Mouse (Mus musculus) left cerebral cortex, adult 9 months (tissue): ENCODE data around the gene 3110082J24Rik.

Source experiments
- DNase-seq, 2 experiments: peaks; one replicate each; pipeline ENCODE4 v3.0.0; 2022; ENCODE audit warnings: low spot score in 2 of 2

3110082J24Rik gene

DNA sequence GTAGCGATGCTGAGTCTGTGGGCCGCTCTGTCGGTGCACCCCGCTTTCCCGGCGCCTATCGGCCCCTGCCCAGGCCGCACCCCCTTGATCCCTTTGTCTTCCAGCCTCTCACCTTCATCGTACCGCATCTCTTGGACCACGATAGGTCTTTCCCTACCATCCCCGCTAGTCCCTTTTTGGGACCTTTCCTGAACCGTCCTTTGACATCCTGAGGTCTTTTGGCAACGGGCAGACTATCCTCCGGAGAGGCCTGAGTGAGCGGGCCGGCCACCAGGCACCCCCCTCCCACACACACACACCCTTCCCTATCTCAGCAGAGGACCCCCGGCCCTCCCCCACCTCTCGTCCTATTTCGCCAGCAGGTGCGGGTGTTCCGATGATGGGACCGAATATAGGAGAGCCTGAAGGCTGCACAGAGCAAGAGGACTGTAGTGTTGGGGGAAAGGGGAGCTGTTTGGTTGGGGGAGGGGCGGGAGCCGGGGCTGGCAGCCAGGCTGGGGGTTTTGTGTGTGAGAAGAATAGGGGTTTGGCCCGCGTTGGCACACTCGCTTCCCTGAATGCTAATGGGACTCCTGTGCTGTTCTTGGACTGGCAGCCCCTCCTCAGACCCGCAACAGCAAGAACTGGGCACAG lies at the start of gene 3110082J24Rik:
3110082J24Rik (minus strand) TSS at position 419 of the 633 bp plus-strand sequence.
- DNase-seq, result peak in 1 of 2 experiments; percentile 21

DNA sequence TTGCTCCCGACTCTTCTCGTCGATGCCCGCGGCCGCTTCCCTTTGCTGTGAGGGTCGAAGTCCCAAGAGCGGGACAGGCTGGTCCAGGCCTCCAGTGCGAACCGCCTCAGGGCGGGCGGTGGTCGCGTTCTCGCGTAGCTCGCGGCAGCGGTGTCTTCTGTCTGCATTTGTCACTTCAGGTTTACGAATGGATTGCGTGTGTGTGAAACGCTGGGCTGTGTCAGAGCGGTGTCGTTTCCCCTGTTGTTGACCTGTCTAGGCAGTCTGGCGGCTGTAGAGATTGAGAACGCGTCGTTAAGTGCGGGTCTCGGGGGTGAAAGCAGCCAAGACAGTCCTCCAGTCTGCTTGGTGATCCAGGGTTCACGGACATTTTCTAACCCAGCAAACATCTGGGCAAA lies 49.5 kb upstream of the 3110082J24Rik start:
- no peak for DNase-seq

- peak; percentile 76 to 92 for DNase-seq
These were observed 48.8 kb upstream of the 3110082J24Rik start, which contains the start of the genes Hadha and Hadhb for GRCm38 (mm10) chr5:30154474-30155394. TSS of gene Hadha (minus strand) at chr5:30155162. TSS of gene Hadhb (plus strand) at chr5:30155248.

GRCm38 (mm10) chr5:30154013-30154412 lies 48.1 kb upstream of the 3110082J24Rik start:
- no peak for DNase-seq

DNA sequence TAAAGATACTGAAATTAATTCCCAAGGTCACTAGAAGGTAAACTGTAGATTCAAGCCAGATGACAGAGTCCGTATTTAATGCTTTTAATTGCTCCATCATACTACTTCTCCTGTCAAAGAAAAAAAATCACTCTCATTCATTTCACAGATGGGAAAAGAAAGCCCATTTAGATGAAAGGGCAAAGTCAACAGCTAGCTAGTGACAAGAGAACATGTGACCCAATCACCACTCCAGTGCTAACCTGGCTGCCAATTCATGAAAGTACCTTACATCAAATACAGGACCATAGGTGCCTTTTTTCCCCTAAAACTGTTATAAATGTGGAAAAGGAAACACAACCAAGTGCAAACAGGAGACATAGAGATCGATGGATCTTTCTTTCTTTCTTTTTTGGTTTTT lies 47.3 kb upstream of the 3110082J24Rik start:
- DNase-seq, result no peak

DNA sequence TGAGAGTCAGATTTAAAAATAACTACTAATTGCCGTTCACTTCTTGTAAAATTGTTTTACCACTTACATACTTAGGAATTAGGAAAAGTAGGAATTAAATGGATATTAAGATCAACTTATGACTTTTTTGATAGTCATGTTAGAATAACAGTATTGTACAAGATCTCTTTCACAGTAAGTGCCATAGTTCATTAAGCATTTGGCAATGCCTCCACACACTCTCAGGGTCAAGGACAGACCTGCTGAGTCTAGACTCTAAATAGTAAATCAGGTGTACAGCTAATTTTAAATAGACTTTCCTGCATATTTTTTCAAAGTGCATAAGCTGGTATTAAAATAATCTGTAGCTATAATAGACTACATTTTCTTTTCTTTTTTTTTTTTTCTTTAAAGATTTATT lies 46.5 kb upstream of the 3110082J24Rik start:
- DNase-seq, result no peak

DNA sequence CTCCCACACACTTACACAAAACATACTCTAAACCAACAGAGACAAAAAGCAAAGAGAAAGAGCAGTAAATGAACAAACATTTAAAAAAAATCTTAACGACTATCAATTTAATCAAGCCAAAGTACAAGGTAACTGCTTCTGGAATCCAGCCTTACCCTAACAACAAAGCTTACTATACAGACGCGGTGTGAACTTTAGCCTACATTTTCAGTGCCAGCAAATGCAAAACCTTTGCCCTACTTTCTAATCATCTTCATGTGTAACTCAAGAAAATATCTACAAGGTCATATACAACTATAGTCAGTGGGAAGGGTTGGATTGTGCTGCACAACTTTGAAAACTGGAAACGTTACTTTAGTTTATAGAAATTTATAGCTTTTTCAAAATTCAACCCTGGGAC lies 46.1 kb upstream of the 3110082J24Rik start:
- no peak for DNase-seq

GRCm38 (mm10) chr5:30148133-30148920 lies 42.4 kb upstream of the 3110082J24Rik start:
- no peak for DNase-seq

DNA sequence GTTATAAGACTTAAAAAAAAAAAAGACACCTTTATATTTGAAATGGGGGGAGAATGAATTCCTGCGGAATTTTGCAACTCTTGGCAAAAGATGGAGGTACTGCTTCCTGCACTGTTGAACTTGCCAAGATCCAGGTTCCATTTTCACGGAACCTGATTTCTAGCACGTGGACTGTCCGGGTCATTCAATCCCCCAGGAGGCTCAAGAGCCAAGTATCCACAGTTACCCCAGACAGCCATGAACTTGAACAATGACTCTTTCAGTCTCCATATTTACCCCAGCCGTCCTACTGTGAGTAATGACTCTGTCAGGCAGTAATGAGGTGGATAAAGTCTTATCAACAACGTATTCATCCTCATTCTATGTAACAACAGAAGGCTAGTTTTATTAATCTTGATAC lies 40.6 kb upstream of the 3110082J24Rik start:
- no peak for DNase-seq

DNA sequence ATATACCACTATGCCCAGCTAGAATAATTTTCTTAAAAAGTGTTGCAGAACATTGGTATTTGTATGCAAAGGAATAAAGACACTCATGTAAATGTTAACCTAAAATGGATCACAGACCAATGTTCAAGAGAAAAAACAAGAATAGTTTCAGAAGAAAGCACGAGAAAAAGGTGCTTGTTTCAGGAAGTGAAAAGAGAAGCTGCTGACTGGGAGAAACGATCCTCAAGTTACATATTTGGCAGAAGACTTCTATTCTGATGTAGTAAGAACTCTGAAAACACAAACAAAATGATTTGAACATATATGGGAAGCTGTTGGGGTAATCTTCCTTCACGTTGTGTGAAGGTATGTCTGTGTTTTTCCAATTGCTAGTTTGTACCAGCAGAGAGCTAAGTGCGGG lies 32.3 kb upstream of the 3110082J24Rik start:
- no peak for DNase-seq

GRCm38 (mm10) chr5:30137271-30137670 lies 31.4 kb upstream of the 3110082J24Rik start:
- no peak for DNase-seq

DNA sequence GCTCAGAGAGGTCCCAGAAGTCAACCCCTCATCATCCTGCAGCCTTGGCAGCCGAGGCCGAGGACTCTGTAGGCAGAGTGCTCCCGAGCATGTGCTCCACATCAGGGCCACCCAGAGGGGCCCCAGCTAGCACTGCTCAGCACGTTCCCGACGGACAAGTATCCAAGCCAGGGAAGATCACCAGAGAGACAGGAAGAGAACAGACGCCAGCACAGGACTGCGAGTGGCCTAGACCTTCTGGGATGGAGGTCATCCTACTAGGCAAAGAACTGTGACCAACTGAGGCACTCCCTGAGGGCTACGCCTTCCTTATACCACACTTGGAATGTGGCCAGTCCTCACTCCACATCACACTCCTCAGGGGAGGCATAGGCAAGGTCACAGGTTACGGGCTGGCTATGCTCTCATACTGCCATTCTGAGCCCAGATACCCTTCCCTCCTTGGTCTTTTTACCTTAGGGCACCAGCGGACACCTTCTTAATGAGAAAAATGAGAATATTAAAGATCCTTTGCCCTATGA lies 29.9 kb upstream of the 3110082J24Rik start:
- DNase-seq, result no peak

DNA sequence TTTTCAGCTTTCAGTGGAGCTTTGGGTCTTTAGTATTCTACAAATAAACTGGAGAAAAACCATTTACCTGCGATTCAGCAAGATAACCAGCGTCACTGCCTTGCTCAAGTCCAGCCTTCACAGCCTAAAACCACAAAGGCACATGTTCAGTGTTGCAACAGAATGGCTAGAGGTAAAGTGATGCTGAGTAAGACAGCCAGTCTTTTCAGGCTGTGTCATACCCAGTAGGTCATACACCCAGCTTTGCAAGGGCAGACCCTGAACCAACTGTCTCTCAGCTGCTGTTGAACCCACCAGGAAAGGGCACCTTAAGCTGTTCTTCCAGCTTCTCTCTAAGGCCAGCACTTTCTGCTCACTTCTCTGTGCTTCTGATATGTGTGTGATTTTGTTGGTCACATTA lies 26.3 kb upstream of the 3110082J24Rik start:
- no peak for DNase-seq

GRCm38 (mm10) chr5:30131246-30131645 lies 25.4 kb upstream of the 3110082J24Rik start:
- DNase-seq, result no peak

GRCm38 (mm10) chr5:30128680-30129079 lies 22.8 kb upstream of the 3110082J24Rik start:
- DNase-seq, result no peak

GRCm38 (mm10) chr5:30127921-30128597 lies 22.2 kb upstream of the 3110082J24Rik start:
- DNase-seq, result no peak

- DNase-seq, result no peak
These were observed 20.9 kb upstream of the 3110082J24Rik start for GRCm38 (mm10) chr5:30126756-30127155.

- DNase-seq, result no peak
These were observed 19.7 kb upstream of the 3110082J24Rik start for GRCm38 (mm10) chr5:30125587-30125986.

DNA sequence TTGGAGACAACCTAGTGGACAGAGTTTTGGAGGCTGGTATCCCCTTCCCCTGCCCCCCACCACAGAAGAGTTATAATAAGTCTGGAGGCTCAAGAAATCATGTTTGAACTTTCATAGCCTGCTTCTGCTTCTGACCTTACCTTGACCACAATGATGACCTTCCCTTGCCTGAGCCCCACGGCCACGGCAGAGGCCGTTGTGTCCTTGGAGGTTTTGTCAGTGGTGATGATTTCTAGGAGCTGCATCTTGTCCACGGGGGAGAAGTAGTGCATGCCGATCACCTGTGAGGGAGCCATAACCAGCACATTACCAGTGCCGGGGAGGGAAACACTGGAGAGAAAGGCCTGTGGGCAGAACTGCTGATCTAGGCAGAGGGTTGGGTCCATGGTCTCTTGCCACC lies 16.6 kb upstream of the 3110082J24Rik start:
- no peak for DNase-seq

DNA sequence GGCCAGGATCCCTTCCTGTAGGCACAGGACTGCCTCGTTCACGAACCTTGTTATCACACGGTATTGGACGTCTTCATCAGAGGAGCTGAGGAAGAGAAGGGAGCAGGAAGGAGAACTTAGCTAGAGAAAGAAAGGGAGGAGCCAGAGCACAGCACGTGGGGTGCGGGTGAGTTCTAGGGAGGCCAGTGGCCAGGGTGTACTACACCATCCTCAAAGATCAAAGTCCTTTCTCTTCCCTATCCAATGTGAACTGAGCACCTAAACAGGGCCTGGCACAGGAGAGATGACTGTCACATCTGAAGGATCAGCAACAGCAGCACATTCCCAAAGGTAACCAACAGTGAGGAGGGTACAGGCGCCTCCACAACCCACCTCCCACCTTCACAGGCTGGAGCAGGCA lies 14.2 kb upstream of the 3110082J24Rik start:
- DNase-seq, result no peak

DNA sequence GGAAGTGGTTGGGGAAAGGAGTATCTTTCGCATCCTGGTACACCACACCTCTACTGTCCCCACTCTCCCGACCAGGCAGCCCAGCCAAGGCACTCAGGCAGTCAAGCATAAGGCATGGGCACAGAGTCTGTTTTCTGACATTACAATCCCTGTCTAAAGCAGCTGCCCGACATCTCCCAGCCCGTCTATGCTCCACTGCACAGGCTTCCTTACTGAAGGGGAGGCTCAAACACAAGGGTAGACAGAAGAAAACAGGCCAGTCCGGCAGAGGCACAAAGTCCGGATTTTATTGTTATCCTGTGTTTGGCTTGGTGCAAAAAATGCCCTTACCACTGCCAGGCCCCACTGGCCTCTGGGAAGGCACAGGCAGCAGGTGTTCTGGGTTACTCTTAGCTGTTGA lies 13.3 kb upstream of the 3110082J24Rik start:
- no peak for DNase-seq
